Mouse (Mus musculus): Measurements from ENCODE around the gene Dnah11.

- TF ChIP-seq POLR2A (IDR thresholded peaks at IDR 0.05; ENCODE audit: borderline replicate concordance, control insufficient read depth, low read depth, low read length) (no peak), CTCF (IDR thresholded peaks at IDR 0.05; ENCODE audit: control insufficient read depth, insufficient read depth, low read length) (peak; percentile 92)
These were observed 345.5 kb downstream of the Dnah11 start for GRCm38 (mm10) chr12:117853316-117853715.
